Mouse (Mus musculus) lung, postnatal 0 days (tissue): ENCODE measurements at regions not wholly inside any gene's neighbourhood (a gene's known extent, or its start where the extent isn't known, plus 50 kb on each side); places are given as distances from the start of the nearest gene placed in this dataset.

ENCODE experiments used
- CTCF ChIP-seq: IDR thresholded peaks from 2 replicates; pipeline ENCODE4 v1.5.1; 2016; ENCODE audit warnings: antibody characterized with exemption, mild to moderate bottlenecking
- EP300 ChIP-seq: IDR thresholded peaks from 2 replicates; pipeline ENCODE4 v1.6.1; 2016; ENCODE audit warnings: antibody characterized with exemption, mild to moderate bottlenecking, control low read depth

GRCm38 (mm10) chr8:8850766-8851165, 160.4 kb upstream of the Arglu1 start:
- no peak for TF ChIP-seq EP300
- TF ChIP-seq CTCF = no peak
